Mouse (Mus musculus) G1E (cell line): ENCODE results near the gene Col4a1.

ENCODE experiments used
- CTCF ChIP-seq: IDR thresholded peaks from 2 replicates; pipeline ENCODE4 v1.5.1; 2012; ENCODE audit warnings: low read depth, low read length, inconsistent platforms, mixed read lengths
- GATA2 ChIP-seq: IDR thresholded peaks from 2 replicates; pipeline ENCODE4 v1.6.1; 2012; ENCODE audit warnings: low read depth, low read length, inconsistent platforms, borderline replicate concordance
- TAL1 ChIP-seq: conservative IDR thresholded peaks from 2 replicates; pipeline ENCODE4 v1.6.1; 2012; ENCODE audit warnings: low read depth, low read length, inconsistent platforms, mixed read lengths

GRCm38 (mm10) chr8:11257079-11258017 is 55.3 kb downstream of the Col4a1 start:
- TF ChIP-seq CTCF (no peak), TAL1 (no peak), GATA2 (no peak)
